Mouse (Mus musculus) small intestine, adult 2 months (tissue): Measurements from ENCODE around the gene Snupn.

Source experiments
- CTCF ChIP-seq: fragments of 200-500 bp; IDR thresholded peaks from 2 replicates; pipeline ENCODE4 v1.5.1; 2012; ENCODE audit warnings: low read depth, mild to moderate bottlenecking, control low read depth, inconsistent platforms, low read length, moderate library complexity, mixed read lengths; ENCODE audit not compliant: insufficient replicate concordance, insufficient read length; ENCODE audit errors: extremely low read depth
- POLR2A ChIP-seq: fragments of 200-500 bp; IDR thresholded peaks from 2 replicates; pipeline ENCODE4 v1.6.1; 2012; ENCODE audit warnings: low read depth, mild to moderate bottlenecking, control low read depth, inconsistent platforms, low read length, moderate library complexity

DNA sequence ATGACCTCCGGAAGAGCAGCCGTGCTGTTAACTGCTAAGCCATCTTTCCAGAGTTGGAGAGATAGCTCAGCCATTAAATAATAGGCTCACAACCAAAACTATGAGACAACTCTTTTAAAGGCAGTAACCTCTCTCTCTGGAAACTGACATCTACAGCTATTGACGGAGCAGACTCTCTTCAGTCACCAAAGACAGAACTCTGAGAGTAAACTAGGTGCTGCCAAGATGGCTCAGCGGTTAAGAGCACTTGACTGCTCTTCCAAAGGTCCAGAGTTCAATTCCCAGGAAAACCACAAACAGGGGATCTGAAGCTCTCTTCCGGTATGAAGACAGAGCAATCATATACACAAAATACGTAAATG is 13.8 kb upstream of the Snupn start:
- no peak for TF ChIP-seq CTCF
- no peak for TF ChIP-seq POLR2A
